Mouse (Mus musculus): Measurements from ENCODE around the gene Etl4.

GRCm38 (mm10) chr2:20596558-20596957 lies 687.0 kb downstream of the Etl4 start:
- TF ChIP-seq CTCF (IDR thresholded peaks at IDR 0.05; ENCODE audit: extremely low read depth, insufficient read length, insufficient replicate concordance, low read depth, low read length) = no peak
- no peak for TF ChIP-seq POLR2A (IDR thresholded peaks at IDR 0.05; ENCODE audit: low read depth, low read length)

All from small intestine, adult 2 months (tissue).